Mouse (Mus musculus) v-Abl transformed pro-B cells (cell line): ENCODE measurements around the gene Fgd2.

Experiments used
- in situ Hi-C, 2 experiments: fragments of 400-800 bp; cut with MboI; formaldehyde crosslinking; loops; one replicate each; pipeline ENCODE4 v1.15.1; 2025; ENCODE audit not compliant: unreplicated experiment in 2 of 2

The Fgd2 gene

GRCm38 (mm10) chr17:29336266-29336990 lies 24.3 kb upstream of the Fgd2 start:
- in situ Hi-C loops = no loop called here

GRCm38 (mm10) chr17:29337979-29338823 lies 22.5 kb upstream of the Fgd2 start:
- in situ Hi-C loops = no loop called here

- in situ Hi-C loops = no loop called here
Measured at GRCm38 (mm10) chr17:29339170-29339768, 21.4 kb upstream of the Fgd2 start.

GRCm38 (mm10) chr17:29340406-29341261 lies 20.1 kb upstream of the Fgd2 start:
- in situ Hi-C loops = loop anchor here in 1 of 2 experiments (5.0 kb wide), 1 partner anchor 38 kb away; no protein-coding TSS in a partner anchor

GRCm38 (mm10) chr17:29341591-29342003 lies 19.1 kb upstream of the Fgd2 start:
- in situ Hi-C loops = loop anchor here in 1 of 2 experiments (5.0 kb wide), 1 partner anchor 39 kb away; no protein-coding TSS in a partner anchor

GRCm38 (mm10) chr17:29342010-29342910 lies 18.5 kb upstream of the Fgd2 start:
- in situ Hi-C loops = loop anchor here in 1 of 2 experiments (5.0 kb wide), 1 partner anchor 40 kb away; no protein-coding TSS in a partner anchor

- in situ Hi-C loops = loop anchor here in 1 of 2 experiments (5.0 kb wide), 1 partner anchor 41 kb away; no protein-coding TSS in a partner anchor
Measured at GRCm38 (mm10) chr17:29343241-29343640, 17.5 kb upstream of the Fgd2 start.

GRCm38 (mm10) chr17:29345272-29345671 lies 15.4 kb upstream of the Fgd2 start:
- in situ Hi-C loops = no loop called here

- in situ Hi-C loops = no loop called here
Measured at GRCm38 (mm10) chr17:29346496-29347125, 14.1 kb upstream of the Fgd2 start.

- in situ Hi-C loops = no loop called here
Measured at GRCm38 (mm10) chr17:29347126-29347644, 13.5 kb upstream of the Fgd2 start.

GRCm38 (mm10) chr17:29347645-29348256 lies 13.0 kb upstream of the Fgd2 start, which contains the start of gene Mtch1:
Mtch1 (minus strand) TSS chr17:29347934.
- in situ Hi-C loops = no loop called here

GRCm38 (mm10) chr17:29348996-29349395 lies 11.7 kb upstream of the Fgd2 start:
- in situ Hi-C loops = no loop called here

GRCm38 (mm10) chr17:29351056-29351455 lies 9.7 kb upstream of the Fgd2 start:
- in situ Hi-C loops = loop anchor here (25.0 kb wide), 2 partner anchors 314 to 664 kb away; partner anchors contain the start of genes Mapk14 (in 1 of the 2), Slc26a8 (in 1 of the 2) and Srsf3 (in 1 of the 2)

- in situ Hi-C loops = loop anchor here (25.0 kb wide), 2 partner anchors 318 to 668 kb away; partner anchors contain the start of genes Mapk14 (in 1 of the 2), Slc26a8 (in 1 of the 2) and Srsf3 (in 1 of the 2)
Measured at GRCm38 (mm10) chr17:29355461-29355840, 5.3 kb upstream of the Fgd2 start.

GRCm38 (mm10) chr17:29355841-29356478 lies 4.8 kb upstream of the Fgd2 start:
- in situ Hi-C loops = loop anchor here (25.0 kb wide), 2 partner anchors 319 to 669 kb away; partner anchors contain the start of genes Mapk14 (in 1 of the 2), Slc26a8 (in 1 of the 2) and Srsf3 (in 1 of the 2)

GRCm38 (mm10) chr17:29356479-29356856 lies 4.2 kb upstream of the Fgd2 start:
- in situ Hi-C loops = loop anchor here (25.0 kb wide), 2 partner anchors 319 to 669 kb away; partner anchors contain the start of genes Mapk14 (in 1 of the 2), Slc26a8 (in 1 of the 2) and Srsf3 (in 1 of the 2)

GRCm38 (mm10) chr17:29356882-29357281 lies 3.8 kb upstream of the Fgd2 start:
- in situ Hi-C loops = loop anchor here (25.0 kb wide), 2 partner anchors 320 to 670 kb away; partner anchors contain the start of genes Mapk14 (in 1 of the 2), Slc26a8 (in 1 of the 2) and Srsf3 (in 1 of the 2)
